Mouse (Mus musculus): ENCODE data around the gene Gli3.

DNA sequence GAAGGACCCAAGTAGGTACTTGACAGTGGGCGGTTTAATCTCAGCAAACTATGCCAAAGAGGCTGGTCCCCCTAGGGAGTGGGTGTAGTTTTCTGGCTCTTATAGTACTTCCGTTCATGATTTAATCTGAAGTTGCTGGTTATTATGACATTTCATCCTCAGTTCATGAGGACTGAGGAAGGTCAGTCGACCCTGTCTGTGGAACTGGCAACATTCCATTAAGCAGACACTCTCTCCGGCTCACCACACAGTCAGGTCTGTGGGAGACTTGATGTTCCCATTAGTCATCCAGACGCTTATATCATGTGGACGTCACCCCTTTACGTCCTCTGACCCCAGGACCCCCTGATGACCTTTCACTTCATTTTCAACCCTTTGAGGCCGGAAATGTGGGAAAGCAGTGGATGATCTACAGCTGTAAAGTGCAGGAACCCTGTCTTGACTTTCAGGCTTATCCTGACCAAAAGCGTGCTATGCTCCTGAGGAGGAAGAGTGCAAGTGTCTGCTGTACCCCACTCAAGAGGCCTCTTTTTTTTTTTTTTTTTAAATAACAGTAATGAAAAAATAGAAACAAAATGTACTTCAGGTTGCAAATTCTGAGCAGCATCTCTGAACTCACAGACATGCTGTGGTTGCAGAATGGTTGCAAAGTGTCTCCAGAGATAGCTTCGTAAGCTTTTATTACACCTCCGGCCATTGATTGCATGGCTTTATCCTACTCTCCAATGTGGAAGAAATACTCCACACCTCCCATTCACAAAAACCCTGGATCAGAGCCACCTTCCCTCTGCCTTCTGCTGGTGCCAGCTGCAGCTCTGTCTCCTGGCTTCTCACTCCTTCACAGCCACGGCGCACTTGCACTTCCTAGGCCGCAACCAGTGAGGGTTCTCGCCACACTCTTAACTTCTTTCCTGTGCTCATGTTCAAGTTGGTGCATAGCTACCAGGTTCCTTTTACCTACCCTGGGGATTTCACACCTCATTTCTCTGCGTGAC, 125.5 kb downstream of the Gli3 start:
- no peak for TF ChIP-seq CTCF (IDR thresholded peaks at IDR 0.05; ENCODE audit: control insufficient read depth, insufficient read depth, insufficient read length)
- TF ChIP-seq USF1 (IDR thresholded peaks at IDR 0.05; ENCODE audit: low read depth): no peak
- TF ChIP-seq MYOG (IDR thresholded peaks at IDR 0.05; ENCODE audit: control insufficient read depth, extremely low read depth, insufficient read length): no peak
